Mouse (Mus musculus): ENCODE data around the gene Taf3. TPM values are rescaled to one million over a fixed set of nuclear protein-coding genes. Genes with fewer than 3 reads are reported as not detected.

Gene Taf3
- 10 to 100 TPM in 2 of 4 experiments, 1 to 10 TPM in 2; 8.3 to 12.1 (median 10.0) TPM for total RNA-seq (2022)

DNA sequence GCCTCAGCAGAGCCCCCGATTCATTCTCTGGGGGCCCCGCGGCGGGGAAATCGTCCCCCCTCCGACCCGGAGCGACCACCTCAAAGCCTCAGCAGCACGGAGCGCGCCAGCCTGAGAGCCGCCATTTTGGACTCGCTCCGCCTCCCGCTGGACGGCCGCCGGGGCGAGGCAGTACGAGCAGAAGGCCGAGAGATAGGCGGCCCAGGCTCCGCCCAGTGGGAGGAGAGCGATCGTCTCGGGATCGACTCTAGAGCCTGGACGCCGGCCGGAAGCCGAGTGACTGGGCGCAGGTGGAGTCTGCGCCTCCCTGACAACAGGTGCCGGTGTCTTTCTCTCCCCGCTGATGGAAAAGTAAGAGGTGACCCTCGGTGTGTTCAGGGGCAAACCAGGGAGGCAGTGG, at the start of gene Taf3:
Taf3 (minus strand) TSS at position 136 of the 400 bp plus-strand sequence.
- DNase-seq (ENCODE audit: low spot score in 2 of 2), result peak; percentile 86 to 91

DNA sequence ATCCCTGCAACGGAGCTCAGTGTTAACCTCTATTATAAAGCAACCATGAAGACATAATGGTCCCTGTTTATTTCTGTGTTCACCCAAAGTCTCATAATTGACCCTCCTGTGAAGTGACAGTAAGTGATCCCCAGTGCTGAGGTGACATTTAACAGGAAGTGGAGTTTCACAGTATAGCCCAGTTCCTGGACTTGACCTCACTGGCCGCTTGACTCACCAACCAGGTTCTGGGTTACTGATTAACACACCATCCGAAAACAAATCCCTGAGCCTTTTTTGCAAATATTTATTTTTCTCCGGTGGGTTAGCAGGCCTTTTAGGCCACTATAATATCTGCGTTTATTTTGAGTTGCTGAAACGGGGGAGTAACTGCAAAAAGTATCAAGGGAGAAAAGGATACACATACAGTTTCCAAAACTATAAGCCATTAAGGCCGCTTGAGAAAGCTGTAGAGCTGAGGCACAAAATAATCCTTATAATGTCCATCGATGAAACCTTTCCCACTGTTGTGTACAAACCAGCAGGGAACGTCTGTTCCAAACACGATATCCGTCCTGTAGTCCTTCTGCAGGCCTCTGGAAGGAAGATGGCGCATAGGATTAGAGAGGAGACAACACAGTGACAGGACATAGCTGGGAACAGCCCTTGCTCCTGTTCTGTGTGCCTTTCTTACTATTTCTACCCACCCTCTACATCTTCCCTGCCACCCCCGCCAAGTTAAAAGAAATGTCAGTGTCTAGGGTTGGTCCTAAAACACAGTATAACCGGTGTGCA, 46.1 kb upstream of the Taf3 start:
- no peak for DNase-seq (ENCODE audit: low spot score in 2 of 2)

DNA sequence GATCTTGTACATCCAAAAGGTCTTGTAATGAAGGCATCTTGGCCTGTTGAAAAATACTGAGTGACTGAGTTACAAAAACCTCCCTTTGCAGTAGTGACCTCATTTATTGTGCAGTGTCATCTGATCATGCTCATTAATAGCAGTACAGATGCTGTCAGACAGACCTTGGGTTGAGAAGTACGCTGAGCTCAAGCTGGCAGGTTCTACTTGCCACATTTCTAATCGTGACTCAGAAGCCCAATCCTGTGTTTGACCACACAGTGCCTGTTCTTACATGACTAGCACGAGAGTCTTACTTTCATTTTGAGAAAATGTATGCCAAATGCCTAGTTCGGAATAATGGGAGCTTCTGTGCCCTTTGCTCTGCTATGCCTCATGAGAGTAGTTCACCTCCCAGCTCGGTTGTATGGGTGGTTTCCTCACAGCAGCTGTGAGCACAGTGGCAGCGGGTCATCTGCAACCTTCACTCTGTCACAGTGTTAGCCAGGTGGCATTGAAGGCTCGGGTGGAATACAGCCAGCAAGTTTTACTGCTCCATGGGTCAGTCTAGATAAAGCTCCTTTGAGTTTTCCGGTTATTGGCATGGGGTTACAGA, 39.0 kb upstream of the Taf3 start:
- DNase-seq (ENCODE audit: low spot score in 2 of 2), result no peak

GRCm38 (mm10) chr2:10082737-10083136, 34.3 kb upstream of the Taf3 start:
- no peak for DNase-seq (ENCODE audit: low spot score in 2 of 2)

DNA sequence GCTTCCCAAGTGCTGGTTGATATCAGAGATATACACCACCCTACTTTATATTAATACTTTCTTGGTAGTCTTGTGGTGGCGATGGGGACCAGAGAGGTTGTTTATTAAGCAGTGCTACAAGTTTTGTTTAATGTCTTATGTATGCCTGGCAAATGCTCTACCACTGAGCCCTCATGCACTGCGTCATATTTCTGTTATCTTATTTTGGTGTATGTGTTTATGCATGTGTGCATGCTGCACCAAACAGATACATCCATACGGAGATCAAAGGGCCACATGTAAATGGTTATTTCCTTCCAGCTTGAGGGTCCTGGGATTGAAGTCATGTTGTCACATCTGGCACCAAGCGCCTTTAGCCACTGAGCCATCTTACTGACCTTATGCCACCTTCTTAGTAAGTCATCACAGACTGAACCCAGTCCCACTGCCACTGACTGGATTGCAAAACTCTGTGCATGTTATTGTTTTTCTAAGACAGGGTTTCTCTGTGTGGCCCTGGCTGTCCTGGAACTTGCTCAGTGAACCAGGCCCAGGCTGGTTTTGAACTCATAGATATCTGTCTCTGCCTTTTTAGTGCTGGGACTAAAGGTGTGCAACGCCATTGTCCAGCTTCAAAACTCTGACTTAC, 33.2 kb upstream of the Taf3 start:
- no peak for DNase-seq (ENCODE audit: low spot score in 2 of 2)

DNA sequence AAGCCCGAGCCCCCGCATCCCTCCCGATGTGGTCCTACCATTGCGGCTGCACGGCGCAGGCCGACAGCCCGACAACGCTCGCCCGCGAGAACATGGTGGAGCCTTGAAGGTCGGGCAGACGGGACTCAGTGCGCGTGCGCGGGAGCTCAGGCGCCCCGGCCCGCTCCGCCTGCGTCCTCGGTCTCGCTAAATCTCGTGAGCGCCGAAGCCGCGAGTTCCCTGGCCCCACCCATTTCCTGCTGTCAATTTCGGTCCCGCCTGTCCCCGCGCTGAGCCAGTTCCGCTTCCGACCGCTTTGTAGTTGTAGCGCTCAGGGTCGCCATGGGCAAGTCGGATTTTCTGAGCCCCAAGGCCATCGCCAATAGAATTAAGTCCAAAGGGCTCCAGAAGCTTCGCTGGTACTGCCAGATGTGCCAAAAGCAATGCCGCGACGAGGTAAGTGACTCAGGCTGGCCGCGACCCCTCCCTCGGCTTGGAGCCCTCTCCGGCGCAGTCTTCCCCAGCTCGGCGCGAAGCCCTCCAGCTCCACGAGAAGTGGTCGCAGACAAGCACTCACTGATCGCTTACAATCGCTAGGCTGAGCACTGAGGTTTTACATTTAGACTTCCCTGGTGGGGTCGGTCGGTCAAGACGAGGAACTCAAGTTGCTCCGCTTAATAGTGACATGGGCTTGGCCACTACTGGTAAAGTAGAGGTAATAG, 32.1 kb upstream of the Taf3 start, which contains the start of the genes Atp5c1 and Kin:
Atp5c1 (minus strand) TSS at position 201 of the 701 bp plus-strand sequence.
Kin (plus strand) TSS at position 284 of the 701 bp plus-strand sequence.
- peak; percentile 93 to 95 for DNase-seq (ENCODE audit: low spot score in 2 of 2)

GRCm38 (mm10) chr2:10079745-10080309, 31.4 kb upstream of the Taf3 start:
- no peak for DNase-seq (ENCODE audit: low spot score in 2 of 2)

GRCm38 (mm10) chr2:10076675-10077074, 28.3 kb upstream of the Taf3 start:
- DNase-seq (ENCODE audit: low spot score in 2 of 2), result no peak

DNA sequence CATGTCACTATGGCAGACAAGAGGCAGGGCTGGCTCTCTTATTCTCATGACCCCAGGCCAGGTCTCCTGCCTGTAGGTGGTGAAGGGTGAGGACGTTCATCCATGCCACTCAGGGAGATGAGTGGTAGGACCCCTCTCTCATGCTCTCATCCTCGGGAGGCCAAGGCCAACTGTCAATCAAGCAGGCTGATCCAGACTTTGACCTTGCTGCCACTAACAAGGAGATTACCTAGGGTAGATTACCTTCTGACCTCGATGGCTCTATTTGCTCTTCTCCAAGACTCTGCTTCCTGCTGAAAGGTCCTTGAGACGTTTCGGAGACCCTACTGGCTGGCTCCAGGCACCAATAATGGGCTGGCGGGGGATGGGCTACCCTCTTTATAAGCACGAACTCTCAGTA, 26.1 kb upstream of the Taf3 start:
- no peak for DNase-seq (ENCODE audit: low spot score in 2 of 2)

DNA sequence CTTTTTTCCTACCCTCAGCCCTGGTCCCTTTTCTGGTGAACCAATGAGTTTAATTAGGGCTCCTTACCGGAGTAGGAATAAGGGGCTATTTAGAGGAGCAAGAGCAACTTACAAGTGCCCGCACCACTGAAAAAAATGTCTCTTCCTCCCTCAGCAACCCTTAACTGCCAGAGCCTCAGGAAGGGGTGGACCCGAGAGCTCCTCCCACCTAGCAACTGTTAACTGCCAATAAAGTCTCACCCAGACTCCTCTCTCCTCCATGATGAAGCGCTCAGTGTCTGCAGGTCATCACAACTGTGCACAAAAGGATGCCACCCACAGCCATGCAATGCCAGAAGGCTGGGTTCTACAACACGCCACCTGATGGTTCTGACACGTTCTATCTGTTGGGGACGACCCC, 23.4 kb upstream of the Taf3 start:
- no peak for DNase-seq (ENCODE audit: low spot score in 2 of 2)

- no peak for DNase-seq (ENCODE audit: low spot score in 2 of 2)
Measured at GRCm38 (mm10) chr2:10058836-10059235, 10.4 kb upstream of the Taf3 start.

- DNase-seq (ENCODE audit: low spot score in 2 of 2), result no peak
Measured at GRCm38 (mm10) chr2:10051996-10052395, 3.6 kb upstream of the Taf3 start.

DNA sequence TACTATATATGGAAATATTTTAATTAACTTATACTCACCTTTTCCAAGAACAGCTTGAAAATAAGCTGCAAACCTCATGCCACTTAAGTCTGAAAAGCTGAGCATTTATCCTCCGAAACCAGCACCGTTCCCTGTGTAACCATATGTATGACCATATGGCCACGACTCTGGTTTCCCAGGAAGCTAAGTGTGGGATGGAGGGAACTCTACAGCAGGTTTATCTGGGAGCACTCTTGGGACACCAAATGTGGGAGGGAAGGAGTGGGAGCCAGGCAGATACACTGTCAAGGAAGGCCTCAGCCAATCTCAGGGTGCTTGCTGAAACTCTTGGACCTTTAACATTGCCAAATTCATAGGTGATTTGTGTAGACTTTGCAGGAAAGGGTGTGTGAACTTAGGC, 2.5 kb upstream of the Taf3 start:
- no peak for DNase-seq (ENCODE audit: low spot score in 2 of 2)

DNA sequence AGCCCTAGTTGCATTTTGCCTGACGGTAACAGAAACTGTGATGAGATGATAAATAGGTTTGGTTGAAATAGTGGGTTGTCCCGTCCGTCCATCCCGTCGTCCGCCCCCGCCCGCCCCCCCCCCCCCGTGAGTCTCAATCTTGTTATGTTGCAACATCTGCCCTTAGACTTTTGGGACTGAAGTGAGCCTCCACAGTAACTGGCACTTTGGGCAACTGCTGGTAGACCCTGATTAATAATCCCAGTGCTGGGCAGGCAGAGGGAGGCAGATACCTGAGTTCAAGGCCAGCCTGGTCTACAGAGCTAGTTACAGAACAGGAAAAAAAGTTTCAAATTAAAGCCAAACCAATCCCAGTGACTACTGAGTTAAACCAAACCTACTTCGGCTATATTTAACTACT, 1.1 kb upstream of the Taf3 start:
- DNase-seq (ENCODE audit: low spot score in 2 of 2), result no peak

GRCm38 (mm10) chr2:10047758-10048436, 499 bp downstream of the Taf3 start:
- DNase-seq (ENCODE audit: low spot score in 2 of 2), result peak in 1 of 2 experiments; percentile 3

DNA sequence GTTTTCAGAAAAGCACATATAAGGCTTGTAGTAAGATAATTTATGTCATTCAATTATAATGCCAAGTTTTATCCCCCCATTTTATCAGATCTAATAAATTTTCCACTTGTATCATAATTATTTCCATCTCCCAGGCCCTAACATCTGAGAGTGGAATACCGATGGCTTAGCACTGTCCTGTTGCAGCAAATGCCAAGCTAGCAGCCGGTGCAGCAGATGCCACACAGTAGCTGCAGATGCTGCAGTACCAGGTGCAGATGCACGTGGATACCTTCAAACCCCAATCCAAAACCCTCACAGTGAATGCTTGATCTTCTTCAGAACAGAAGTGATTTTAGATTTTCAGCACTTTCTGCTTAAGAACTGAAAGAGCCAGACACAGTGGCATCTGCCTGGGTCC, 13.4 kb downstream of the Taf3 start:
- no peak for DNase-seq (ENCODE audit: low spot score in 2 of 2)

GRCm38 (mm10) chr2:10033684-10034083, 14.7 kb downstream of the Taf3 start:
- no peak for DNase-seq (ENCODE audit: low spot score in 2 of 2)

GRCm38 (mm10) chr2:10029755-10030154, 18.6 kb downstream of the Taf3 start:
- no peak for DNase-seq (ENCODE audit: low spot score in 2 of 2)

GRCm38 (mm10) chr2:10024264-10024663, 24.1 kb downstream of the Taf3 start:
- no peak for DNase-seq (ENCODE audit: low spot score in 2 of 2)

DNA sequence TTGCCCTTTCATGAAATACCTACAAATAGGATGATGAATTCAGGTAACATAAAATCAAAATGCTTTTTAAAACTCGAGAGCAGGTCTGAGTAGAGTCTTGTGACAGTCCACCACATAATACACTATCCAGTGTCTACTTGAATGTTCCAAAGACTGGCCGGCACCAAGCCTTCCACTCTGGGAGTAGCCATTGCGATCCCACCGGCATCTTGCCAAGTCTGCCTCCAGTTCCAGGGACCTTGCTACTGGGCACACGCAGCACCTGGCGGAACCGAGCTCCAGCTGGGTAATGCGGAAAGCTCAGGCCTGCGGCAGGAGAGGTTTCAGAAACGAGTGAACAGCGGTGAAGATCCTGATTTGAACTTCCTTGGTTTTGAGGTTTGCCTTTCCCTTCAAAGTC, 27.1 kb downstream of the Taf3 start:
- peak; percentile 6 to 36 for DNase-seq (ENCODE audit: low spot score in 2 of 2)
